Mouse (Mus musculus): ENCODE measurements around the gene Plxnb1. TPM values are rescaled to one million over a fixed set of nuclear protein-coding genes. Genes with fewer than 3 reads are reported as not detected.

The Plxnb1 gene
- polyA plus RNA-seq, 1 experiment: not detected

DNA sequence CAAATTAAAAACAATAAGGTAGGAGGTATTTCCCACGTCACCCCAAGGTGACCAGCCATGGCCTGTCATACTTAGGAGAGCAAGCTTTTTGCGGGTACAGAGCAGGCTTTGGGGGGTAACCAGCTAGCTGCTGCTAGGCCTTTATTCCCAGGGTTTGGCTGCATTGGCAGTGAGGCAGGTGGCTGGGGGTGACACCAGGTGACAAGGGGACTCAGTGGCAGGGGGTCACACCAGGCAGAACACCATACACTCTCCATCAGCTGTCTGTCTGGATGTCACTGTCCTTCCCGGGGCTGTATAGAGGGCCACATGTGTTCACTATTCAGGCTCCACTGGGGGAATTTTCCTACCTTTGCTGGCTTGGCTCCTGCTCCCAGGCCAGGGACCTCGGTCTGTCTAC lies 38.3 kb upstream of the Plxnb1 start:
- Histone ChIP-seq H3K4me3 (ENCODE audit: insufficient read depth, low read depth, low read length) (peak overlapping the region; percentile 8; the same call in 1 of the 2 replicates), H3K4me1 (ENCODE audit: control insufficient read depth, insufficient read depth, insufficient read length, low read length) (no peaks in the 10 kb centered on the region; the same call in 1 of the 2 replicates), H3K27ac (replicated peaks; ENCODE audit: low read depth, low read length) (peak overlapping the region; percentile 18)

- Histone ChIP-seq H3K27ac (replicated peaks; ENCODE audit: low read depth, low read length) (peak overlapping the region; percentile 56), H3K4me3 (ENCODE audit: insufficient read depth, low read depth, low read length) (peak overlapping the region; percentile 50), H3K4me1 (ENCODE audit: control insufficient read depth, insufficient read depth, insufficient read length, low read length) (no peaks in the 10 kb centered on the region; the same call in 1 of the 2 replicates)
These were observed 37.6 kb upstream of the Plxnb1 start for GRCm38 (mm10) chr9:109057543-109057942.

DNA sequence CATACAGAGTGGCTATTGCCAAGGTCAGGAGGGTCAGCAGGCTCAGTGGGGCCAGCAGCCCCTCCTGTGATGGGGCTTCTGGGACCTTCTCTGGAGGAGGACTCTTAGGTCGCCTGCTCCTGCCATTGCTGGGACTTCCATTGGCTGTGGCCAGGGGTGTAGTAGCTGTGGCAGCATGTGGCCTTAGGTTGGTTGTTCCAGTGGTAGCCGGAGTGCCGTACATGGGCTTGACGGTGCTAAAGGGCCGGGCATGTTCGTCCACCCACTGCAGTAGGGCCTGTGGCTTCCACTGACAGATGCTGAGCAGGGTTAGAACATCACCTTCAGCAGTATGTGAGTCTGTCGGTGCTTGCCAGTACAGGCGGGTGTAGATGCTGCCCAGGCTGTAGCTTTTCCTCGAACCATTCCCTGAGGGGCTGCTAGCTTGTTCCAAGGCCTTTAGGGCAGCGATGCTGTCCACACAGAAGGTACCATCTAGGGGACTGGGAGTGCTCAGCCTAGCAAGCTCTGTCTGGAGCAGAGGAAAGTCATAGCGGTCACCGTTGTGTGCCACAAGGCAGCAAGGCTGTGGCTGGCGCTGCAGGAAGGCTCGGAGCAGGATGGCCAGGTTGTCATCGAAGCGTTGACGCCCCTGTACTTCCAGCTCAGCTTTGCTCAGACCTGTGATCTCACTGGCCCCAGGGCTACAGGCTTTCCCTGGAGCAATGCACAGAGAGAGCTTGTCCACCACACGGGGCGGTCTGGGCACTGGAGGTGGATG lies 37.0 kb upstream of the Plxnb1 start:
- Histone ChIP-seq H3K27ac (replicated peaks; ENCODE audit: low read depth, low read length) (peak overlapping the region; percentile 56), H3K4me3 (ENCODE audit: insufficient read depth, low read depth, low read length) (peak overlapping the region; percentile 50), H3K4me1 (ENCODE audit: control insufficient read depth, insufficient read depth, insufficient read length, low read length) (no peaks in the 10 kb centered on the region; the same call in 1 of the 2 replicates)

GRCm38 (mm10) chr9:109059136-109059903 lies 35.9 kb upstream of the Plxnb1 start, which contains the start of gene Trex1:
Trex1 (minus strand) TSS chr9:109059734.
- Histone ChIP-seq H3K4me1 (ENCODE audit: control insufficient read depth, insufficient read depth, insufficient read length, low read length) (no peaks in the 10 kb centered on the region; the same call in 1 of the 2 replicates), H3K27ac (replicated peaks; ENCODE audit: low read depth, low read length) (peak within 1 kb of the TSS; percentile 87), H3K4me3 (ENCODE audit: insufficient read depth, low read depth, low read length) (peak within 1 kb of the TSS; percentile 56)

GRCm38 (mm10) chr9:109060184-109060897 lies 34.8 kb upstream of the Plxnb1 start:
- peak overlapping the region; percentile 44; the same call in 1 of the 2 replicates for H3K27ac ChIP-seq (replicated peaks; ENCODE audit: low read depth, low read length)
- H3K4me3 ChIP-seq (ENCODE audit: insufficient read depth, low read depth, low read length): no peak overlapping the region
- H3K4me1 ChIP-seq (ENCODE audit: control insufficient read depth, insufficient read depth, insufficient read length, low read length): no peaks in the 10 kb centered on the region; the same call in 1 of the 2 replicates

DNA sequence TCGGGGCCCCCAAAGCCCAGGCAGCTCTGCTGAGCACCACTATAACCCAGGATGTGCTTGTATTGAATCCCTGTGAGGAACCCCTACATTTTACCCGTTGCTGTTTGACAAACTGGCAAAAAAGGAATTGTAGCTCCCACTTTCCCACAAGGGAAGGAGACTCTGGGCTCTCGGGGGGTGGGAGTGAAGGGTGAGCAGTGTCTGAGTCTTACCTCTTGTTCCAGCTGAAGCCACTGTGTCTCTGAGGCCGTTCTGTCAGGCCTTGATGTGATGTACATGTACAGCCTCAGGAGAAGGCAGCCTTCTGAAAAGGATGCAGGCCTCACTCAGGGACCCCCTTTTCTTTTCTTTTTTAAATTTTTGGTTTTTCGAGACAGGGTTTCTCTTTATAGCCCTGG lies 34.3 kb upstream of the Plxnb1 start:
- H3K4me1 ChIP-seq (ENCODE audit: control insufficient read depth, insufficient read depth, insufficient read length, low read length): no peaks in the 10 kb centered on the region

DNA sequence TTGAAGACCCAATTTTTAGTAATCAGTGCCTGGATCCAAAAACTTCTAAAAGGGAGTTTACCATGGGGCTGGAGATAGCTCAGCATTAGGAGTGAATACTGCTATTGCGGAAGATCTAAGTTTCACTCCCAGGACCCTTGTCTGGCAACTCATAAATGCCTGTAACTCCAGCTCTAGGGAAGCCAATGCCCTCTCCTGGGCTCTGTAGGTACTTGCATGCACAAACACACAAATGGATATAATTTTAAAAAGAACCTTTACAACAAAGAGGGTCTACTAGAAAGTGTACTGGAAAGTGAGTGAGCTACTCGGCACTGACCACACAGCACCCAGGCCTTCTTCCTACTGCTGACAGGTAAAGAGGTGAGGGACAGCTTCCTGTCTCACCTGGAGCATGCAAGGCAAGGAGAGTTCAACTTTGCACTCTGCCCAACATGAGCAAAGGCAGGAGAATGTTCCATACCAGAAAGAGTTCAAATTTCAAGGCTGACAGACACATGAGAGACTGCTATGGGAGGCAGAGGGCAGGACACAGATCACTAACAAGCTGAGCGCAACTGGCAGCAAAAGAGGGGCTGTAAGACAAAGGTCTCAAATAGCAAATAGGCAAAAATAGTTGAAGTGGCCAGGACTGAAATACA lies 27.0 kb upstream of the Plxnb1 start:
- H3K4me3 ChIP-seq (ENCODE audit: insufficient read depth, low read depth, low read length): no peak overlapping the region
- H3K27ac ChIP-seq (replicated peaks; ENCODE audit: low read depth, low read length): no peak overlapping the region

More for the DNA sequence above, 34.3 kb upstream of the Plxnb1 start:
- Histone ChIP-seq H3K27ac (replicated peaks; ENCODE audit: low read depth, low read length) (no peak overlapping the region), H3K4me3 (ENCODE audit: insufficient read depth, low read depth, low read length) (no peak overlapping the region)

DNA sequence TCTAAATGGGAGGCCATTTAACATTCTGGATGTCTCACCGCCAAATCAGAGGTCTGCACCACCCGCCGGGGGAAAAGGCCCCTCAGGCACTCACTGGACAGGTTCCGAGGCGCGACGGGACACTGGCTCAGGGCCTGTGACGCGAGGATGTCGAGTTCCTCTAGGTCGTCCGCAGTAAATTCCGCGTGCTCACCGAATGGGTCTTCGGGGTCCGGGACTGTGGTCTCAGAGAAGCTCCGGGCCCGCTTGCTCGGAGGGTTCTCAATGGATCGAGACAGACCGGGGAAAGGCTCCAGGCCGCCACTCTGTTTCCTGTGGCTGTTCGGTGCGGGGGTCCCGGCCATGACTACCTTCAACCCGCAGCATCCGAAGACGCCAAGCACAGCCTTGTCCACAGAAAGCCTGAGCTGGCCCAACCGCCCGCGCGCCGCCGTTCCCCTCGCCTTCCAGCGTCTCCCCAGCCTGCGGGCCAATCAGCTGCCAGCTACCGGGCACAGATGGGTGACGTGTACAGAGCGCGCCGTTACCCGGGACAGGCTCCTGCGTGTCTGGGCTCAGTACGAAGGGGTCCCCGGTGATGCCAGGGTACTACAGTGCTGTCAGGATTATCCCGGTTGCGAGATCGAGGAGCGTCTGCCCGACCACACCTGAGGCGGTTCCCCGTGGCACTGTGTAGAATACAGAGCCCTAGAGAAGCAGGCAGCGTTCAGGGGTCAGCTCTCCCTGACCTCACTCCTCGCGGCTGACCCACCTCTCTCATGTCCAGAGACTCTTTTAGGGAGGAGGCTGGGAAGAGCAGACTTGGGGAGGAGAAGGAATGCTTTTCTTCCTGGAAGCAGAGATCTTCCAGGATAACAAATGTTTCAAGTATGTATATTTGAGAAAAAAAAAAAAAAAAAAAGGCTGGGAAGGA lies 21.3 kb upstream of the Plxnb1 start, which contains the start of gene Atrip:
TSS of gene Atrip (minus strand) at position 464 of the 913 bp plus-strand sequence.
- Histone ChIP-seq H3K4me3 (ENCODE audit: insufficient read depth, low read depth, low read length) (peak within 1 kb of the TSS; percentile 90), H3K27ac (replicated peaks; ENCODE audit: low read depth, low read length) (peak within 1 kb of the TSS; percentile 66), H3K4me1 (ENCODE audit: control insufficient read depth, insufficient read depth, insufficient read length, low read length) (peaks cover 2% of the 10 kb centered on the region; the same call in 1 of the 2 replicates)

More for the DNA sequence above, 27.0 kb upstream of the Plxnb1 start:
- H3K4me1 ChIP-seq (ENCODE audit: control insufficient read depth, insufficient read depth, insufficient read length, low read length): 0 out of 2 replicates have a peak, but pooled peaks cover 2% of the 10 kb centered on the region

DNA sequence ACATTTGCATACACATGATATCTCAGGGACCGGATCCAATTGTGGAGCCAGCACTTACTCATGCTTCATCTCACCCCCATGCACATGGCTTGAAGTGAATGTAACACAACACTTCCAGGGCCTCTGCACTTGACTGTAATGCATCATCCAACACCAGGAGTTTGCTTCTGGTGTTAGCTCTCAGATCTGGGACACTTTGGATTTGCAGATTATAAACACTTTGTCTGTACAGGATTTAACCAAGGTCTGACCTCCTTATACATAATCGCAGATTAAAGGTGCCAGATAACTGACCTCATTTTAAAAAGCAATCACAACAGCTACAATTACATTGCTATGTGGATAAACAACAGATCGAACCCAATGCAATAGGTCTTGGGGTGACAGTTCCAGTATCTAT lies 14.7 kb upstream of the Plxnb1 start:
- H3K27ac ChIP-seq (replicated peaks; ENCODE audit: low read depth, low read length): no peak overlapping the region
- H3K4me1 ChIP-seq (ENCODE audit: control insufficient read depth, insufficient read depth, insufficient read length, low read length): no peaks in the 10 kb centered on the region
- no peak overlapping the region for H3K4me3 ChIP-seq (ENCODE audit: insufficient read depth, low read depth, low read length)

GRCm38 (mm10) chr9:109081749-109082123 lies 13.5 kb upstream of the Plxnb1 start:
- Histone ChIP-seq H3K4me3 (ENCODE audit: insufficient read depth, low read depth, low read length) (peak overlapping the region; percentile 78), H3K4me1 (ENCODE audit: control insufficient read depth, insufficient read depth, insufficient read length, low read length) (no peaks in the 10 kb centered on the region), H3K27ac (replicated peaks; ENCODE audit: low read depth, low read length) (peak overlapping the region; percentile 10; the same call in 1 of the 2 replicates)

GRCm38 (mm10) chr9:109082124-109082800 lies 12.9 kb upstream of the Plxnb1 start, which contains the start of the genes Ccdc51 and Tma7:
Ccdc51 (plus strand) TSS chr9:109082493.
Tma7 (minus strand) TSS chr9:109082587.
- no peaks in the 10 kb centered on the region for H3K4me1 ChIP-seq (ENCODE audit: control insufficient read depth, insufficient read depth, insufficient read length, low read length)
- H3K4me3 ChIP-seq (ENCODE audit: insufficient read depth, low read depth, low read length): peak within 1 kb of the TSS; percentile 78
- peak within 1 kb of the TSS; percentile 20; the same call in 1 of the 2 replicates for H3K27ac ChIP-seq (replicated peaks; ENCODE audit: low read depth, low read length)

- Histone ChIP-seq H3K4me3 (ENCODE audit: insufficient read depth, low read depth, low read length) (no peak overlapping the region), H3K27ac (replicated peaks; ENCODE audit: low read depth, low read length) (no peak overlapping the region), H3K4me1 (ENCODE audit: control insufficient read depth, insufficient read depth, insufficient read length, low read length) (no peaks in the 10 kb centered on the region; the same call in 1 of the 2 replicates)
These were observed 10.3 kb upstream of the Plxnb1 start for GRCm38 (mm10) chr9:109084922-109085321.

DNA sequence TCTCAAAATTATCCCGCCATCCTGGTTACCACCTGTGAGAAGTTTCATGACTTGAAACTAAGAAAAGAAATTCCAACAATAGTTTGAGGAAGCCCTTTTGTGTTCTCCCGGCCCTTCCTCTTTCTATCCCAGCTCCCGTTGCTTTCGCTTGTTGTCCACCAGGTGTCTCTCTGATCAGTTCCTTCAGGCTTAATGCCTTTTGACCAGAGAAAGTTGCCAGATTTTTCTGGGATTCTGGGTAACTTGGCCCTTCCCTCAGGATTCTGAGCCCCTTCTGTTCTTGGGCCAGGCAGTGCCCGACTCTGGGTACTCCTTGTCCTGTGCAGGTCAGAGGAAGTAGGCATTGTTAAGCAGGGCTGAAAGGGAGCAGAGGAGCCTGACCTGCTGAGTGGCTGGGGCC lies 7.2 kb upstream of the Plxnb1 start:
- H3K4me3 ChIP-seq (ENCODE audit: insufficient read depth, low read depth, low read length): no peak overlapping the region
- H3K4me1 ChIP-seq (ENCODE audit: control insufficient read depth, insufficient read depth, insufficient read length, low read length): no peaks in the 10 kb centered on the region; the same call in 1 of the 2 replicates
- H3K27ac ChIP-seq (replicated peaks; ENCODE audit: low read depth, low read length): no peak overlapping the region

All from brown adipose tissue, adult 24 weeks (tissue).